Mouse (Mus musculus): Measurements from ENCODE around the gene Parp12.
A peak's percentile ranks its signal among the peaks of the same experiment; 100 is the strongest.

Parp12 gene

DNA sequence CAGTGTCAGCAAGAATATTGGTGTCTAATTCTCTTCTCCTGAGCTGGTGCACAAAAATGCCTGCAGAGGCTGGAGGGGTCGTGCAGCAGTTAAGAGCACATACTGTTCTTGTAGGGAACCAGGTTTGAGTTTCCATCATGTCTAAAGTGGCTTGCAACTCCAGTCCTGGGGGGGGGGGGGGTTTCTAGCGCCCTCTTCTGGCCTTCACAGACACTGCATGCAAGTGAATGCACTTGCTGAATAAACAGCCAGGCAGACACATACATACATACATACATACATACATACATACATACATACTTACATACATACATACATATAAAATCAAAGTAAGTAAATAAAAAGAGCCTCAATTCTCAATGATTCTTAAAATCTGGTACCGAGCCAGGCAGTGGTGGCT is 59.8 kb downstream of the Parp12 start:
- no peak for ATAC-seq (ENCODE audit: low TSS enrichment)

DNA sequence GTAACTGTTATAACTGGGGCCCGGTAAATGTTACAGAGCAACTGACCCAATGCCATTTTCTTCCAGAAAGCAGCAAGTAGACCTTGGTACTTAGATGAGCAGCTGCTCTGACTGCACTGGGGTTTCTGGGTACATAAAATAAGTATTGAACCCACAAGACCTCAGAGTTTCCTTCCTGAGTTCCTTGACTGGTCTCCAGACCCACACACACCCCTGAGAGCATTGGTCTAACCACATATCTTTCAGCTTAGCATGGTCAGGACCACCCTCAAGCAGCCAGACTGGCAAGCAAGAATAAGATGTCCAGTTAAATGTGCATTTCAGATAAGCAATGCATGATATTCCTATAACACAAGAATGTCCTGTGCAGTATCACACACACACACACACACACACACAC is 61.0 kb downstream of the Parp12 start:
- ATAC-seq (ENCODE audit: low TSS enrichment): no peak

DNA sequence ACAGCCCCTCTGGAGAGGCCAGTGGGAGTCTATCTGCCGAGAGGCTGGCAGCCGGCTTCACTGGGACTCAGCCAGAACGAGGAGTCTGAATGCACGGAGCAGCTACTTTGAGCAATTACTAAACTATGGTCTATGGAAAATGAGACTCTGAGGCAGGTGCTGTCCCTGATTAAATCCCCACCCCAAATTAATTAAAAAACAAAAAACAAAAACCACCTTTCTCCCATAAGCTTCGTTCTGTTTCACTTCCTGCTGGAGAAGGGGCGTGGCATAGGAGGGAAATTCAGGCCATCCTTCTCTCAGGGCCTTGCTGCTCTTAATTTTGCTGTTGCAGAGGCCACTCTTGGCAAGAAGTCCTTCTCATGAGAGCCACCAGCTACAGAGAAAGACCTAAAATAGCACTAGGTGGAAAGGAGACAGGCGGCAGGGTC is 62.3 kb downstream of the Parp12 start:
- no peak for ATAC-seq (ENCODE audit: low TSS enrichment)

DNA sequence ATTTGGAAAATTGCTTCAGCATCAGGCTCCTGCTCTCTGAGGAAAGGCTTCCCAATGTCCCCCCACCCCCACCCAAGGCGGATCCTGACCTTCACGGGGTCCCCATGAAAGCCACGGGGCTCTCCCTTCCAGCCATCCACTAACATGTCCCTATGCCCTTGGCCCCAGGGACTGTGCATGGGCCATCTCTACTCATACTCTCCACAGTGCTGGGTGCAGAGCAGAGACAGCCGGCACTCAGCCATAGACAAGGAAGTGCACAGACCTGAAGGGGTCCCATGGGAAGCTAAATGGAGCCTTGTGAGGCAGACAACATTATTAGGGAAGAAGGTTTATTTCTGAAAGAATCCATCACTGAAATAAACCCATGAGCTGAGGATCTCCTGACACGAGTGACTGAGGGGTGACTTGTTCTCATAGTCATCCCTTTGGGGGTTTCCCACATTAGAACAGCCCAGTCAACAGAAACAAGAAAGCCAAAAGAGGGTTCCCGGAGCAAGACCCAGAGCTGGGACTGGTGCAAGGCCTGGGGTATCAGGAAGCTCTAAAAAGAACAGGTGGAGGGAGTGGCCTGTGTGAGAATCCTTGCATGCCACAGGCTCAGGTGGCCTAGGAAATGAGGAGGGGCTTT is 63.2 kb downstream of the Parp12 start:
- no peak for ATAC-seq (ENCODE audit: low TSS enrichment)

DNA sequence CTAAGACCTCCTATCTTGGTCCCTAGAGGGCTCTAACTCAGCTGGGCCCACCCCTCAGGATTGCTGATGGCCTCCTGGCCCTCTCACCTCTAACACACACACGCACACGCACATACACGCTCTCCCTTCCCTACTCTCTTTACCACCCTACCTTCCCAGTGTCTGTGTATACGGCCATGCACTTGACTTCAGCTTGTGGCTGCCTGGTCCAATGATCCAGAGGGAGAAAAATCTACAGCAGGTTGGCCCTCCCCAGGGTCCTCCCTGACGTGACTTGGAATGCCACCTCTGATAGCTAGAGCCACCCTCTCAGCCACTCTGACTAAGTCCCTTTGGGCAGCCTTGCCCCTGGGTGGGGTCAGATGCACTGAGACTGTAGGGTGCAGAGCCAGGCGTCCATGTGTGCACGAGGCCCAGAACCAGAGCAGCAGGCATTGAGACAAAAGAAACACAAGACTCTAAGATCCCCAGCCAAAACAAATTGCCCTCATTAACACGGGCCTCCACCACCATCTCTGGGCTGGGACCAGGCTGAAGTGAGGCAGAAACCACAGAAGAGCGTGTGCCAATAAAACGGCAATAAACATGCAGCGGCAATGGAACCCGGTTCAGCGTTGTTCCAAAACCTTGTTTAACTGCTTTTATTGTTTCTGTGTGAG is 63.8 kb downstream of the Parp12 start:
- no peak for ATAC-seq (ENCODE audit: low TSS enrichment)

DNA sequence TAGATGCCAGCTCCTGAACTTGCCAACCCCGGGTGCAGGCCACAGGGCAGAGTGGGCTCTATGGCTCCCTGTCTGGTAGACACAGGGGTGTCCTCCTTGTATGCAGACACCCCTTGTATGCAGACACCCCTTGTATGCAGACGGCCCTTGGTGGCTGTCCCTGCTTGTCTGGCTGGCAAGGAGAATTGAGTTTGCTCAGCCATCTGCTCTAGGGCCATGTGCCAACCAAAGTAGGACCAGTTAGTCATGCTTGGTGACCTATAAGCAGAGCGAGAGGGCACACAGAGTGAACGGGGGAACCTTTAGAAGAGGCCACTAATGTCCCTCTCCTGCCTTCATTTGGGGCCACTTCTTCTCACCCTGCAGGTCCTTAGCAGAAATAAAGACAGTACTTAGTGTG is 65.5 kb downstream of the Parp12 start:
- no peak for ATAC-seq (ENCODE audit: low TSS enrichment)

DNA sequence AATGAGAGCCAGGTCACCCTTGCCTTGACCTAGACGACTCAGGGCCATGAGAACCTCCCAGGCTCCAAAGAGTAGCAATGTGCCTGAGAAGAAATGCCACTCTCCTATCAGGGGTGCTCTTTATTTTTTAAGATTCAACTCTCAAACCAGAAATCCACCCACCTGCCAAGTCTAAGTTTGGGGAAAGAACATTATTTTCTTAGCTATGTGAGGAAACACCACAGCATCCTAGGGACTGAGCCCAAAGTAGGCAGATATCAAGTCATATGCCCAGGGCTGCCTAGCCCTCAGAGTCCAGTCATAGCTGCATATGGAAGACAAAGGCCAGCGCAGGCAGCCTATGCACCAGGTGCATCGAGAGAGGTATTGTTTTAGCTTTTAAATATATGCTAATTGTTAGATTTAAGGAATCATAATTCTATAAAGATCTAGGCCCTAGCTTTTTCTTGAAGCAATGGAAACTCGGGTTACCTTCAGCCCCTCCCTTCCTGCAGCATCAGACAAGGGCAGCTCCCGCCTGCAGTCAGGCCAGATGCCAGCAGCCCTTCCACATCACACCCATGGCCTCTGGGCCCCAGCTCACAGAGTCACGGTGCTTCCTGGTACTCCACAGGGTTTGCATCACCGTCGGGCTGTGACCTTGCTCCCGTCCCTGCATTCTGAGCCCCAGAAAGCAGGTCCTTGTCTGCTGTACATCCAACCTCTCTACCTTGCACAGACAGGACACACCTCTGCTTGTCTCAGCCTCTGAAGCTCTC is 66.2 kb downstream of the Parp12 start:
- ATAC-seq (ENCODE audit: low TSS enrichment): peak; percentile 44

DNA sequence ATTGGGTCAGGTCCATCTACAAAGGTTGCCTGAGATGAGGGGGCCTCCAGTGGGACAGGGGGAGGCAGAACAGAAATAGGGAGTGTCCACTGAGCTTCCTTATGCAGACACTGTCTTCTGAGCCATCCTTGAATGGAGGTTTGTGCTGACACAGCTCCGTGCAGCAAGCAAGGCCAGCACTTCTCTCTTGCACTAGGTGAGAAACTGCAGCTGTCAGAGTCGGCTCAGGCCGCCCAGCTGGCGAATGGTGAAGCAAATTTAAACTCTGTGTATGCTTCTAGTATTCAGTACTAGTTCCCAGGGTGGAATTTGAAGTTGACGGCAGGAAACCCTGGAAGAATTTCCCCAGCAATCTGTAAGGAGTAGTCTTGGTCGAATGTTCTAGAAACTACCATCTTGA is 67.3 kb downstream of the Parp12 start:
- ATAC-seq (ENCODE audit: low TSS enrichment): peak; percentile 56

DNA sequence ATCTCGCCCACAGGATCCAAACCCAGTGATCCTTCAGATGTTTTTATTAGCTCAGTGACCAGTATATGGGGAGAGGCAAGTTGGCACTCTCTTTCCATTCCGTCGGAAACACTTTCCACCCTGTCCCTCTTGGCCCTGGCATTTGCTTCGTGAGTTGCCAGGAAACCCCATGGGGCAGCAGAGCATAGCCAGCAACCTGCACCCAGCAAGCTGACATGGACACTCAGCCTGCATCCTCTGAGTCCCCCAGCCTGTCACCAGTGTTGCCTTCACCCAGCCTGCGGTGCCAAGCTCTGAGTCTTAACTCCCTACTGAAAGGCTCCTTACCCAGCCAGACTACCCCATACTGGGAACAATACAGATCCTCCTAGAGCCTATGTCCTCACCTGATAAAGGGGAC is 69.0 kb downstream of the Parp12 start:
- ATAC-seq (ENCODE audit: low TSS enrichment): no peak

DNA sequence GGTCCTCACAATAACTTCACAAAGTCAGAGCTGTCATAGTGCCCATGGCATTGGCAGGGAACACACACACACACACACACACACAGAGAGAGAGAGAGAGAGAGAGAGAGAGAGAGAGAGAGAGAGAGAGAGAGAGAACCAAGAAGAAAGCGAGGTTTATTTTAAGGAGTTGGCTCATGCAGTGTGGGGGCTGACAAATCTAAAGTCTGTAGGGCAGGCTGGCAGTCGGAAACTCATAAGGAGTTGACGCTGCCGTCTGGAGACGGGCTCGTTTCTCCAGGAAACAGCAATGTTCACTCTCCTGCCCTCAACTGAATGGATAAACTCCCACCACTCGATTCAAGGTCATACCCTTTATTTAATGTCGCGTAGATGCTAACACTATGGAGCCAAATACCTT is 77.7 kb downstream of the Parp12 start:
- peak; percentile 62 for ATAC-seq (ENCODE audit: low TSS enrichment)
